Mouse (Mus musculus) small intestine, adult 10 weeks (tissue): ENCODE results near the gene Isca1. TPM values are rescaled to one million over a fixed set of nuclear protein-coding genes. Genes with fewer than 3 reads are reported as not detected.

Experiments
- polyA plus RNA-seq: library from polyadenylated mRNA; stranded (reverse); fragments of 350-450 nt; fragmentation: Illumina TruSeq; extraction: RNeasy Lipid Tissue Mini Kit (QIAGEN cat#74804); gene quantifications from one replicate; pipeline ENCODE4 v1.2.3, GENCODE M21; 2014; ENCODE audit warnings: low replicate concordance

The Isca1 gene
- polyA plus RNA-seq: 90.1 TPM

GRCm38 (mm10) chr13:59769296-59770163, at the start of gene Isca1:
Gene Isca1, minus strand, starts transcription at chr13:59769810.

DNA sequence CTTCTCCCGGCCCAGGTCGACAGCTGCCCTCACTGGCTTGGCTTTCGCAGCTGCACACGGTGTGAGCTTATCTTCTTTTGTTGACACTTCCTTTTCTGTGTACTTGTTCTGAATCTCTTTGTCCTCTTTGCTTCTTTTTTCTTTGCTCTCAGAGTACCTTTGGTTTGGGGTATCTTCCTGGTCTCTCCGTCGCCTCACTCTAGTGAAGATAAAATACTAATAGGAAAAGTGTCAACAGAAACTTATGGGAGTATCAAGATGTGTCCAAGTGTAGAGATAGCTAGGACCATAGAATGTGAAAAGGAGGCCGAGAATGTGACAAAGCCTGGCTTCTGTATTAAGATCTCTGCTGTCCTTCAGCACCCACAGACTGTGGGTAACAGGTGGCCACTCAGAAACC, 12.5 kb upstream of the Isca1 start, which contains the start of gene Gm49354:
TSS of gene Gm49354 (minus strand) at position 101 of the 400 bp plus-strand sequence.

DNA sequence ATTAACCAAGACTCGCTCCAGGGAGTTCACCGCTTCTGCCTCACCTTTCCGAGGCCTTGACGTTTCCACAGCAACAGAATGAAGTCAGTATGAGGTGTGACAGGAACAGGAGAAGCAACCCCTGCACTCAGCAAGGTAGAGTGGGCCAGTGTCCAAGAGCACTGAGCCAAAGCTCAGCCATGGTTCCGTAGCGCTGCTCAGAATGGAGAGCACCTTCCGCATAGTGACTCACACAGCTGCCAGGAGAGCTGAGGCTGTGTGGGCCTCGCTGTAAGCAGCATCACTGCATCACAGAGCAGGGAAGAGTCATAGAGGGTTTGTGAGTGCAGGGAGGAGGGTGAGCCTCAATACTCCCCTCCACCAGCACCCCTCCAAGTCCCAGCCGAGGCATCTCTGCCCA, 22.9 kb downstream of the Isca1 start, which contains the start of gene 1700014D04Rik:
TSS of gene 1700014D04Rik (minus strand) at position 42 of the 400 bp plus-strand sequence.

GRCm38 (mm10) chr13:59731652-59732051, 38.0 kb downstream of the Isca1 start, which contains the start of gene Spata31d1d:
Gene Spata31d1d, minus strand, starts transcription at chr13:59731752.

DNA sequence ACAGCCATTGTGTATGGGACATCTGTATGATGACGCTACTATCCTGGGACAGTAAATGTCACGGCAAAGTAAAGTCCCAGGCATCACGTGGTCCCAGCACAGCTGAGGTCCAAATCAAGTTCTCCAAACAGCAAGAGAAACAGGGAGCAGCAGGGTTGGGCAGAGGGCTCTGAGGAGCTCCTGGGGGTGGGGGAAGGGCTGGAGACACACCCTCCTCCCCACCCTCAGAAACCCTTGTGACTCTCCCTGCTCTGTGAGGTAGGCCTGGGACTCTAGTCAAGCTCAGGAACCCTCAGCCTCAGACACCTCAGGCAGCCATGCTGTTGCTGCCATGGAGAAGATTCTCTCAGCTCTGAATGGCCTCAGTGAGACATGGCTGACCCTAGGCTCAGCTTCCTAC, 57.6 kb downstream of the Isca1 start, which contains the start of gene Spata31d1b:
TSS of gene Spata31d1b (plus strand) at position 301 of the 400 bp plus-strand sequence.

GRCm38 (mm10) chr13:59710230-59710629, 59.4 kb downstream of the Isca1 start, which contains the start of gene Spata31d1a:
Gene Spata31d1a, minus strand, starts transcription at chr13:59710330.

Other genes with a start within 250 kb of the Isca1 start
- 12.4 TPM for gene Agtpbp1, start 184.6 kb downstream of the Isca1 start, polyA plus RNA-seq
- gene Naa35, start 184.6 kb downstream of the Isca1 start, polyA plus RNA-seq: 256 TPM
- 72.8 TPM for gene Golm1, start 94.0 kb downstream of the Isca1 start, polyA plus RNA-seq
- not detected for gene 4921517D22Rik, start 75.7 kb downstream of the Isca1 start, polyA plus RNA-seq
- gene Spata31d1a, start 59.5 kb downstream of the Isca1 start, polyA plus RNA-seq: not detected
- not detected for gene Spata31d1b, start 57.5 kb downstream of the Isca1 start, polyA plus RNA-seq
- gene Spata31d1d, start 38.1 kb downstream of the Isca1 start, polyA plus RNA-seq: not detected
- not detected for gene 1700014D04Rik, start 23.1 kb downstream of the Isca1 start, polyA plus RNA-seq
- not detected for gene Gm49354, start 12.4 kb upstream of the Isca1 start, polyA plus RNA-seq
- gene Tut7, start 53.3 kb upstream of the Isca1 start, polyA plus RNA-seq: 228 TPM